Mouse (Mus musculus) intestine, postnatal 0 days (tissue): Measurements from ENCODE around the gene Spata45. TPM values are rescaled to one million over a fixed set of nuclear protein-coding genes. Genes with fewer than 3 reads are reported as not detected.

Experiments used
- ATAC-seq: fragments of 200-750 bp; cut with Nextera tagmentation; 2 replicates; pipeline ENCODE4 v1.8.0; 2017; ENCODE audit warnings: mild to moderate bottlenecking, moderate TSS enrichment, moderate library complexity
- H3K27ac ChIP-seq: fragments of 300-500 bp; sonication (generic); 2 replicates; pipeline ENCODE4 v1.5.1; 2014; ENCODE audit warnings: mild to moderate bottlenecking, low read depth, low read length, moderate library complexity
- H3K27me3 ChIP-seq: fragments of 300-500 bp; sonication (generic); replicated peaks from 2 replicates; pipeline ENCODE4 v1.6.1; 2014; ENCODE audit warnings: low read length, mixed read lengths; ENCODE audit not compliant: control insufficient read depth, insufficient read depth
- H3K36me3 ChIP-seq: fragments of 300-500 bp; sonication (generic); 2 replicates; pipeline ENCODE4 v1.6.1; 2014; ENCODE audit warnings: mild to moderate bottlenecking, moderate library complexity; ENCODE audit not compliant: control insufficient read depth, insufficient read depth
- H3K4me1 ChIP-seq: fragments of 300-500 bp; sonication (generic); replicated peaks from 2 replicates; pipeline ENCODE4 v1.6.1; 2014; ENCODE audit warnings: antibody characterized with exemption, low read length, mixed read lengths; ENCODE audit not compliant: control insufficient read depth, insufficient read depth
- H3K4me2 ChIP-seq: fragments of 300-500 bp; sonication (generic); replicated peaks from 2 replicates; pipeline ENCODE4 v1.6.1; 2014; ENCODE audit warnings: low read depth, mild to moderate bottlenecking, moderate library complexity
- H3K4me3 ChIP-seq: fragments of 300-500 bp; sonication (generic); 2 replicates; pipeline ENCODE4 v1.5.1; 2014; ENCODE audit warnings: low read depth, low read length
- H3K9ac ChIP-seq: fragments of 300-500 bp; sonication (generic); 2 replicates; pipeline ENCODE4 v1.6.1; 2014; ENCODE audit warnings: mild to moderate bottlenecking, low read depth, low read length
- H3K9me3 ChIP-seq: fragments of 300-500 bp; sonication (generic); 2 replicates; pipeline ENCODE4 v1.6.1; 2016; ENCODE audit warnings: mixed run types; ENCODE audit not compliant: control insufficient read depth
- CTCF ChIP-seq: sonication (generic); IDR thresholded peaks from 2 replicates; pipeline ENCODE4 v1.5.1; 2016; ENCODE audit warnings: low read depth, mild to moderate bottlenecking, control low read depth, antibody characterized with exemption, moderate library complexity
- WGBS: fragments of 180-500 bp; shearing (Covaris S2); extraction: QIAGEN DNeasy Blood & Tissue Kit; methylation state at CpG from one replicate; pipeline ENCODE4 v1.1.7; 2014; 5-methylcytosine and 5-hydroxymethylcytosine counted together
- polyA plus RNA-seq: library from polyadenylated mRNA; unstranded; fragments of >200 nt; fragmentation: Nextera tagmentation; extraction: Ambion mirVana; gene quantifications from 2 replicates; pipeline ENCODE4 v1.2.1, GENCODE M21; 2015

The Spata45 gene
- polyA plus RNA-seq, 1 experiment from 2014 or later = 1.1 TPM

GRCm38 (mm10) chr1:191062781-191063485 is 26.5 kb downstream of the Spata45 start, which contains the start of the genes Tatdn3 and Nsl1:
Tatdn3 (minus strand) TSS chr1:191062932.
Nsl1 (plus strand) TSS chr1:191063012.
- peak within 1 kb of the TSS; percentile 22; the same call in 1 of the 2 replicates for H3K27ac ChIP-seq
- WGBS = under 1% methylated on average over 56 of the region's 56 CpGs

GRCm38 (mm10) chr1:191063700-191064099 is 27.3 kb downstream of the Spata45 start:
- Histone ChIP-seq H3K4me2 (peak overlapping the region; percentile 87), H3K27ac (no peak overlapping the region), H3K9me3 (no peaks in the 10 kb centered on the region), H3K27me3 (no peaks in the 10 kb centered on the region), H3K36me3 (0 out of 2 replicates have a peak, but pooled peaks cover 5% of the 10 kb centered on the region), H3K9ac (no peak overlapping the region), H3K4me1 (peaks cover 6% of the 10 kb centered on the region; the same call in 1 of the 2 replicates), H3K4me3 (peak overlapping the region; percentile 84)
- no peak for ATAC-seq
- 57% methylated on average over 9 of the region's 9 CpGs for WGBS
- TF ChIP-seq CTCF = no peak

More at GRCm38 (mm10) chr1:191062781-191063485, 26.5 kb downstream of the Spata45 start, which contains the start of the genes Tatdn3 and Nsl1:
- no peaks in the 10 kb centered on the region for H3K27me3 ChIP-seq
- H3K4me3 ChIP-seq = peak within 1 kb of the TSS; percentile 84
- TF ChIP-seq CTCF = peak; percentile 61
- peak within 1 kb of the TSS; percentile 87 for H3K4me2 ChIP-seq
- H3K9ac ChIP-seq = peak within 1 kb of the TSS; percentile 80
- peak; percentile 86 for ATAC-seq
- 0 out of 2 replicates have a peak, but pooled peaks cover 8% of the 10 kb centered on the region for H3K36me3 ChIP-seq
- no peaks in the 10 kb centered on the region for H3K9me3 ChIP-seq
- H3K4me1 ChIP-seq = peaks cover 6% of the 10 kb centered on the region; the same call in 1 of the 2 replicates

- no peak for TF ChIP-seq CTCF
- Histone ChIP-seq H3K36me3 (0 out of 2 replicates have a peak, but pooled peaks cover 3% of the 10 kb centered on the region), H3K27me3 (no peaks in the 10 kb centered on the region), H3K9ac (no peak overlapping the region), H3K4me2 (no peak overlapping the region), H3K9me3 (no peaks in the 10 kb centered on the region), H3K4me1 (peaks cover 6% of the 10 kb centered on the region; the same call in 1 of the 2 replicates), H3K27ac (no peak overlapping the region), H3K4me3 (no peak overlapping the region)
- ATAC-seq = no peak
- 79% methylated on average over 2 of the region's 2 CpGs for WGBS
Measured at GRCm38 (mm10) chr1:191064535-191064934, 28.1 kb downstream of the Spata45 start.

DNA sequence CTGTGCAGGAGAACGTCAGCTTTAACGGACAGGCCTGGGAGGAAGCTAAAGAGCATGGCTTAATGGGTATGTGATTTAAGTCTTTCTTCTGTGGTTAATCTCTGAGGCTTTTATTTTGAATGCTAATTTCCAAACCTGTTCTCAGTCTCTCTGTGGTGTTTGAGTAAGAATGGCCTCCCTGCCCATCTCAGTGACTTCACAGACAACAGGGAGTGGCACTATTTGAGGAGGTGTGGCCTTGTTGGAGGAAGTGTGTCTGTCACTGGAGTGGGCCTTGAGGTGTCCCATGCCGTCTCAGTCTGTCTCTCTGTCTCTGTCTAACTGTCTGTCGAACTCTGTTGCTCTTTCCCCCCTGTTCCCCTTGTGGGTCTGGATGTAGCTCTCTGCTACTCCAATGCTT is 28.7 kb downstream of the Spata45 start:
- Histone ChIP-seq H3K27ac (no peak overlapping the region), H3K4me2 (no peak overlapping the region), H3K36me3 (peaks cover 3% of the 10 kb centered on the region; the same call in 1 of the 2 replicates), H3K4me3 (no peak overlapping the region), H3K27me3 (no peaks in the 10 kb centered on the region), H3K9me3 (no peaks in the 10 kb centered on the region), H3K9ac (no peak overlapping the region), H3K4me1 (peaks cover 6% of the 10 kb centered on the region; the same call in 1 of the 2 replicates)
- WGBS = 70% methylated on average over 4 of the region's 4 CpGs
- TF ChIP-seq CTCF = no peak
- ATAC-seq = no peak

DNA sequence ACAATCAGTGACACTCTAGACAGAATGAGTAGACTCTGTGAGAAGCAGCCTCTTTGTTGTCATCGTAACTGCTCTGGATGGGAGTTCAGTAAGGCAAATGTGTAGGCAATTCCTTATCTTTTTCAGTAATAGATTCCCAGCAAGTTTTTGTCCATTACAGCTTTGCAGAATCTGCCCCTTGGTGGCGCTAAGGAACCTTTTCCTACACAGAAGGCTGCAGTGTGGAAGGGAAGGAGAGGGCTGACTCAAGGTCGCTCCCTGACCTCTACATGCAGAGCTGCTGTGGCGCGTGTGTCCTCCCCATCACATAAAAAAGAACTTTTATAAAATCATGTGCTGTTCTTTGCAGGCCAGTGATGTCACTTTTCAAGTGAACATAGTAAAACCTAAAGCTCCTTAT is 31.9 kb downstream of the Spata45 start:
- Histone ChIP-seq H3K4me1 (0 out of 2 replicates have a peak, but pooled peaks cover 3% of the 10 kb centered on the region), H3K4me2 (no peak overlapping the region), H3K36me3 (peaks cover 3% of the 10 kb centered on the region; the same call in 1 of the 2 replicates), H3K27me3 (no peaks in the 10 kb centered on the region), H3K9me3 (no peaks in the 10 kb centered on the region), H3K27ac (no peak overlapping the region), H3K9ac (no peak overlapping the region), H3K4me3 (no peak overlapping the region)
- peak; percentile 67 for TF ChIP-seq CTCF
- 74% methylated on average over 5 of the region's 5 CpGs for WGBS
- ATAC-seq = no peak

DNA sequence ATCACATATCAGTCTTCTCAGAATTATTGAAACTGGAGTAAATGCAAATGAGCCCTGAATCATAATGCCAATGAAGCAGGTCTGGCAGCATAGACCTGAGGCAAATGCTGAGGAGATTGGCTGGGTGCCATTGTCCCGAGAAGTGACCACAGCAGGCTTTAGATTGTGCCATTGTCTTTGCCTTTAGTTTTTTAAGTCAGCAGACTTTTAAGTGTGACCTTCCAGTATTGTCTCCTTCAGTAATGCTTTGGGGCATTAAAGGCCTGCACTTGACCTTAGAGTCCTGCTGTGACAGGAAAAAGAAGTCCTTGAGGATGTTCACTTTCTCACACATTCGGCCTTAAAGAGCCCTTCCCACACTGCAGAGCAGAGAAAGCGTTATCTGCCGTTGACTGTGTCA is 33.8 kb downstream of the Spata45 start:
- Histone ChIP-seq H3K9me3 (no peaks in the 10 kb centered on the region), H3K36me3 (peaks cover 3% of the 10 kb centered on the region; the same call in 1 of the 2 replicates), H3K4me1 (0 out of 2 replicates have a peak, but pooled peaks cover 3% of the 10 kb centered on the region), H3K4me3 (no peak overlapping the region), H3K27me3 (no peaks in the 10 kb centered on the region), H3K9ac (no peak overlapping the region; the same call in 1 of the 2 replicates), H3K27ac (peak overlapping the region; percentile 96), H3K4me2 (no peak overlapping the region)
- no peak for TF ChIP-seq CTCF
- ATAC-seq = no peak
- WGBS = 73% methylated on average over 4 of the region's 4 CpGs
